Mouse (Mus musculus): ENCODE measurements around the gene Ttc4.

Gene Ttc4

DNA sequence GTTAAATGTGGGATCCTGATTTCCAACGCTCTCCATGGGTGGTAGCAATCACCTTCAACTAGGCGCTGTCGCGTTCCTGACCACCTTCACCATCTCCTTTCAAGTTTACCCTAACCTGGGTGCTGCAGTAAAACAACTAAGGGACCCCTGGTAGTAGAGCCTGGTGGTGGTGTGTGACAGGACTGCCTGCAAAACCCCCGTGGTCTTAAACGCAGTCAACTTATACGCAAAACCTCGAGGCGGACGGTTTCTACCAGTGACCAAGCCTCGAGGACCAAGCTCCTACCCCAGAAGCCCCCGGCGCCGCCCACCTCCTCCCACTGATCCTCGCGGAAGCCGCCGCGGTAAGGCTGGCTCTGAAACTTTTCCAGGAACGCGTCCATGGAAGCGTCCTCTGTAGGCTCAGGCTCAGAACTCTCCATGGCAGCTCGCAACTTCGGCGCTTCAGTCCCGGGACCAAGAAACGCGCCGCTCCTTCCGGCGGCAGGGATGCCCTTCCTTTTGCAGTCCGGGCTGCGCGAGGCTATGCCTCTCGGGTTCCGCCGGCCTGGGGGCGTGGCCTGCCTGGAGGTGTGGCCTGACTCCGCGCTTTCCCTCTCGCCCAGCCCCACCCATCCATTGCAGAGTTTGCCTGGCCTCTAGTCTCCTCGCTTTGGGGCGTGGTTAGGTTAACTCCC, at the start of gene Ttc4:
Gene Ttc4, minus strand, starts transcription at position 503 of the 677 bp plus-strand sequence.
- peak; percentile 90 to 95 for DNase-seq

DNA sequence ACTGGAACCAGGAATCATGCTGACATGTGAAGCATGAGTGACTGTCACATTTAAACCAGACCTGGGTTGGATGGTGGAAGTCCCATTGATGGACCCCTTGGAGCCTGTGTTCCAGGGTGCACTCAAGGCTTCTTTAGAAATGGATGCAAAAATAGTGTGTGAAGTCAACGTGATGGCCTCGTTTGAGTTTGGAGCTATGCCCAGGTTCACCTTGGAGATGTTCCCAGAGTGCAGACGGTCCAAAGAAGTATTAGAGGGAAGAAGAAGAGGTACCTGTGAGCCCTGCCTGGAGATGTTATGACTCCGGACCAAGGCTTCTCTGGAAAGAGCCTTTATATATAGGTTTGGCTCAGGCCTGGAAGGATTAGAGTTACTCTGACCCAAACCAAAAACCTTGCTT, 41.9 kb upstream of the Ttc4 start:
- DNase-seq = peak; percentile 49 to 65

DNA sequence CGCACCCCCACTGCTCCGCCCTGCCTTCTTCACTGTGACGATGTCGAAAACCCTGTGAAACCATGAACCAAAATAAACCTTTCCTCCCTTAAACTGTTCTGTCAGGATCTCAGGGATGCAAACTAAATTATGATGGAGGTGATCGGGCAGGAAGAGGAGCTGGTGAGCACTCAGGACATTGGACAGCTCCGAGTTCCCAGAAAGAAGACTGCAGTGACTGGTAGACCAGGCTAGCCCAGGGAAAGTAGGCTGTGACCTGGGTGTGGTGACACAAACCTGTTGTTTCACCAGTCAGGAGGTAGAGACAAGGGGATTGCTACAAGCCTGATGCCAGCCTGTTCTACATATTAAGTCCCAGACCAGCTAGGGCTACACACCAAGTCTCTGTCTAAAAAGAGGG, 34.9 kb upstream of the Ttc4 start:
- no peak for DNase-seq

DNA sequence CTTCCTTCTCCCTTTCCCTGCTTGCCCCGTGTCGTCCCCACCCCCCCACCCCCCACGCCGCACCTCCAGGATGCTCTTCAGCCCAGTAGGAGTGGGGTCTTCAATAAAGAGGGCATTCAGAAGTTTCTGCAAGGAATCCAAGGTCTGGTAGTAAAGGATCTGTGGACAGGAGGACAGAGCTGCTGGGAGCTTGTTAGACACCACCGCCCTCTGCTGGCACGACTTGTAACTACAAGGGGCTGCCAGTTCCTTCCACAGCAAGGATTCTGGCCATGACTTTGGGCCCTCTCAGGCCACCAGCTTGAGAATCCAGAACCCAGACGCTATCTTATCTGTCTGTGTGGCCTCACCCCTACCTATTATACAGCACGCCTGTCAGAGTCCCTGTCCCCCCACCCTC, 29.7 kb upstream of the Ttc4 start:
- peak; percentile 69 to 91 for DNase-seq

GRCm38 (mm10) chr4:106707957-106708356, 29.2 kb upstream of the Ttc4 start:
- no peak for DNase-seq

- DNase-seq = no peak
These were observed 26.4 kb upstream of the Ttc4 start for GRCm38 (mm10) chr4:106705096-106705665.

DNA sequence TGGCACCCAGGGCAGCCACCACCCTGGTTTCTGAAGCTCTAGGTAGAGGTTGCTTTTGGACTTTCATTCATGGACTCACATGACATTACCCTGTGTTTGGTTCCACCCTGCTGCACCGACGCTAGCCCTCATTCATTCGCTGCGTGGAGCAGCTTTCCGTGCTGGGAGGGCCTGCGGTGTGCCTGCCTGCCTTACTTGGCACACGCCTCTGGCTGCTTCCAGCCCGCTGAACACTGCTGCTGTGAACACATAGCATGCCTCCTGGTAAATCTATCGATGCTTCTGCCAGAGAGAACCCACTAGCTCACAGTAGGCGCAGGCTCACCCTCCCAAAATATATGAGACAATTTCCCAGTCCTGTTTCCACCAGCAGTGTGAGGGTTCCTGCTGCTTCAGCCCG, 25.7 kb upstream of the Ttc4 start:
- DNase-seq = peak; percentile 53 to 59

- DNase-seq = no peak
These were observed 25.2 kb upstream of the Ttc4 start for GRCm38 (mm10) chr4:106703956-106704355.

- no peak for DNase-seq
These were observed 22.1 kb upstream of the Ttc4 start for GRCm38 (mm10) chr4:106700798-106701197.

DNA sequence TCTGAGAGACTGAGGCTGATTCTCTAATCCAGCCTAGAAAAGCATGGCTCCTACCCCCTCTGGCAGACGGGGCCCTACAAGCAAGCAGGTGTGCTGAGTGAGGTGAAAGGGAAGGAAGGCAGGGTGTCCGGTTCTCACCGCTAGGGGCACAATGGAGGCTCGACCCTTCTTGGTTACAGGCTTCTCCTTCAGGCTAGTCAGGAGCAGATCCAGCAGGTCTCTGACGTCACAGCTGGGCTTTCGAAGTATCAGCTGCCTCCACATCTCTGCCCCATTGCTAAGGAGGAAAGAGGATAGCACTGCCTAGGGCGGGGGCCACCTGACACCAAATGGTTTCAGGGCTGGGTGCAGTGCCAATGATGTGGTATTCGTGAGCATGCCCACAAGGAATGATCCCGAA, 21.2 kb upstream of the Ttc4 start:
- DNase-seq = peak; percentile 42 to 70

- no peak for DNase-seq
These were observed 15.2 kb upstream of the Ttc4 start for GRCm38 (mm10) chr4:106693841-106694430.

- no peak for DNase-seq
These were observed 10.0 kb upstream of the Ttc4 start for GRCm38 (mm10) chr4:106688636-106689296.

DNA sequence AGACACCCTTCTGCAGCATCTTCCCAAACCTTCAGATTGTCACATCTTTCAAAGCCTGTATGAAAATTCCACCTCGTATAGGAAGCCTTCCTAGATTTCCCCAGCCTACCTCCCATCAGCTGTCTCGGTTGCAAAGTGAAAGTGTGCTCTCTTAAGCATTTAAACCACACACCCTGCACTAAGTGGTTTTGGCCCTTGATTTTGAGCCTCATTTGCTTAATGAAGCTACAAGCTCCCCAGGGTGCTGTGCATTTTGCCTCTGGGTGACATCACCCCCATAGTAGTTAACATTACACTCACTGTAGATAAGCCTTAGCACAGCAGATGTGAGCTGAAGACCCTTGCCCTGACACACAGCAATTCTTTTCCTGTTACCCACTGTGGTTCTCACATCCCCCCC, 2.2 kb upstream of the Ttc4 start:
- no peak for DNase-seq

DNA sequence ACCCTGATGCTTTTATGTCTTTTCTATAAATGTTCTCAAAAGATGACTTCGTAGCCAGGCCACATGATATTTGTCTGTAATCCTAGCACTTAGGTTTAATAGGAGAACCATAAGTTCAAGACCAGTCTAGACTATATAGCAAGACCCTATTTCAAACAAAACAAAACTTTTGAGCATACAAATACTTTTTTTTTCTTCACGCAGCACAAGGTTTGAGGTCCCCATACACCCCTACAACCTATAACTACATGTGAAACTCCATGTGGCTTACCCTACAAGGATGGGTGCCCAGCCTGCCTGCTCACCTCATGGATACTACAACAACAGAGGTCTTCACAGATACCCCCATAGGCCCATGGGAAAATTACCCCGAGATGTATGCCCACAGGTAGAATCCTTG, 408 bp upstream of the Ttc4 start:
- DNase-seq = no peak

DNA sequence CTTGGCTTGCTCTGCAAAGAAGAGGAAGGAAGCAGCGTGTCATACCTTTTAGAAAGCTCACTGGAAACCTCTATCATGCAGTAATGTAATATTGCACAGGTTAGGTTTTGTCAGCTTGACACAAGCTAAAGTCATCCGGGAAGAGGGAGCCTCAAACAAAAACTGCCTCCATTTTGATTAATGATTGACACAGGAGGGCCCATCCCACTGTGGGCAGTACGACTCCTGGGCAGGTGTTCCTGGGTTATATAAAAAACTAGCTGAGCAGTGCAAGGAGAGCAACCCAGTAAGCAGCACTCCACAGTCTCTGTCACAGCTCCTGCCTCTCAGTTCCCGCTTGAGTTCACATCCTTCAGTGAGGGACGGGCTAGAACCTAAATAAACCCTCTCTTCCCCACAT, 2.0 kb downstream of the Ttc4 start:
- DNase-seq = peak; percentile 45 to 60

- no peak for DNase-seq
These were observed 12.2 kb downstream of the Ttc4 start for GRCm38 (mm10) chr4:106666546-106666945.

DNA sequence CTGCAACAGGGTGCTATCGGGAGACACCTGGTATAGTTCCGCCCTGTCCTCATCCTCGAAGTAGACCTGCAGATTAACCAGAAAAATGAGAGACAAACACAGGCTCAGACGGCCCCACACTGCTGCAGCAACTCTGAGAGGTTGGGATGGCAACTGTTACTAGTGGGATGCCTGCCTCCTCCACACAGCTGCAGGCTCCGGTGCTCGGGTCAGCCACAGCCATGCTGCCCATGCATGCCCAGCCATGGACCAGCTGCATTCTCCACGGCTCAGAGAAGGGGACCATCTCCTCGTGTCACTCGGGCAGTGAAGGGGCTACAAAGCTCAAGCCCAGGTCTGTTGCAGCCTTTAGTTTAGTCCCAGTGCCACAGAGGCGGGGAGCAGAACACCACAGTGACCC, 13.1 kb downstream of the Ttc4 start:
- no peak for DNase-seq

DNA sequence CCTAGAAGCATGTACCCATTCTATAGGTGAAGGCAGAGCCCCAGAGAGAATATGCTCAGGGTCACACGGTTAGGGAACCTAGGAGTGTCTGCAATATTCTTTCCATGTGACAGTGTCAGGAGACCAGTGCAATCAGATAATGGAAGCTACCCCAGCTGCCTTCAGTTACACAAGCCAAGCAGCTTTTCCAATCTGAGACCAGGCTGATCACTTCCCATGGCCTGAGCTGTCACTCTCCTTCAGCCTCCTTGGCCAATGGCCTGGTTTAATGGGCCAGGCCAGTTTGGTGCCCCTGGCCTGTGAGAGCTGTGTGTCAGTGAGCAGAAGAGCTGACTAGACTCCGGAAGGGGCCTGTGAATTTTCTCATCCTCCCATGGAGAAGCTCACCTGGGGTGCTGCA, 13.5 kb downstream of the Ttc4 start:
- peak in 1 of 2 experiments; percentile 17 for DNase-seq

DNA sequence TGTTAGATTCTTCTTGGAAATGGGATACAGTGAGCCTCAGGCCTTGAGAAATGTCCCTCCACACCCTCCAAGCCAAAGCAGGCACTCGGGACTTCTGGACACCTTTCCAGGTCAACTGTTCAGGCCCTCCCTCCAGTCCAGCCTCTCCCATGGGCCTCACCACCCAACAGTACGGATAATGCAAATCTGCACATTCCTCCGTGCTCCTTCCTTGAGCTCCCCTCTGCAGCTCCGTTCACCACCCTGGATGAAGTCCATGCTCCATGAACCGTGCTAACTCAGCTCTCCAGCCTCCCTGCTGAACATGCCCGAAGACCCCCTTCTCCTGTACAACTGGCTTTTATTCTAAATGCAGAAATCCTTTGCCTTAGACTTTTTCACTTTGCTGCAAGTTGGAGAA, 14.0 kb downstream of the Ttc4 start:
- DNase-seq = peak; percentile 57 to 80

GRCm38 (mm10) chr4:106663956-106664470, 14.7 kb downstream of the Ttc4 start:
- DNase-seq = peak; percentile 19 to 29

- no peak for DNase-seq
These were observed 23.1 kb downstream of the Ttc4 start for GRCm38 (mm10) chr4:106655681-106656080.

- DNase-seq = no peak
These were observed 25.7 kb downstream of the Ttc4 start for GRCm38 (mm10) chr4:106653051-106653450.

DNA sequence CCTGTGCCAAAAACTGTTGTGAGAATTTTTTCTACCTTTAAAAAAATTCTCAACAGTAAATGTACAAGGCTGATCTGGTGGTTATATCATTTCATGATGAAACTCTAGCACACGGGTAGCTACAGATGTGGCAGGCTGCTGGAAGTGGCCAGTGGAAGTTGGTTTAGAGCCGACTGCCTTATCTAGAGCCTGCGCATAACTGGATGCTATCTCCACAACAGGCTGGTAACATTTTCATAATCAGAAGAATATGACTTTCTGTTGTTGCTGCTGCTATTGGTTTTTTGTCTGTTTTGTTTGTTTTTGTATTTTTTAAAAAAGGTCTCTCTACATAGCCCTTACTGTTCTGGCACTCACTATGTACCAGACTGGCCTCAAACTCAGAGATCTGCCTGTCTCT, 26.2 kb downstream of the Ttc4 start:
- no peak for DNase-seq

All from kidney, postnatal 36 days (tissue).